Comparison of ENCODE assay signal across 21 mouse cellular contexts in the genomic region with DNA sequence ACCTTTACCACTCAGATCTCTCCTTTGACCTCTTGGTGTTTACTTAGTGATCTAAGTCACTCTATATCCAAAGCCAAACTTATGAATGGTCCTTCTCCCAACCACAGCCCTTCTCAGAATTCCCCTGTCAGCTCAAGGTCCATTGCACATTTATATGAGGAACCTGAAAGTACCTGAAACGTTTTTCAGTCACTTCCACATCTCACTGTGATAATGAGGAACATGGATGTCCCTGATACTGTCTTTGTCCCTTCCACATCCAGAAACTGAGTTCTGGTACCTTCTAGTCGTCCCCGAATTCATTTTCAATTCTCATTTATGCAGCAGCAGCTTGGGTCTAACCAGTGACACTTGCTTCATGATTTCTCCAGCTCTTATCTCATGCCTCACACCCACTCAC. TPM values are rescaled to one million over a fixed set of nuclear protein-coding genes. Genes with fewer than 3 reads are reported as not detected.
"Had no signal": no experiment of that assay in that cellular context is flagged by ENCODE, and none has a peak within 500 bp of the region (broad histone marks: within the 10 kb centered on the region; RNA-seq: fewer than 3 reads in every experiment).

No protein-coding gene starts in this region.

- H3K4me1 ChIP-seq: limb, embryonic 10.5 days; limb, embryonic 13.5 days; midbrain, embryonic 12.5 days; midbrain, embryonic 15.5 days; neural tube, embryonic 12.5 days; neural tube, embryonic 15.5 days; stomach, embryonic 15.5 days had no signal

- H3K4me2 ChIP-seq: limb, embryonic 13.5 days; lung, embryonic 14.5 days; midbrain, embryonic 12.5 days; midbrain, embryonic 15.5 days; neural tube, embryonic 12.5 days; neural tube, embryonic 15.5 days; stomach, embryonic 15.5 days had no signal

- H3K27me3 ChIP-seq: midbrain, embryonic 12.5 days; midbrain, embryonic 15.5 days; neural tube, embryonic 12.5 days; neural tube, embryonic 15.5 days; stomach, embryonic 15.5 days had no signal

- H3K9me3 ChIP-seq: limb, embryonic 10.5 days; limb, embryonic 13.5 days; midbrain, embryonic 12.5 days; midbrain, embryonic 15.5 days; neural tube, embryonic 12.5 days; neural tube, embryonic 15.5 days; stomach, embryonic 15.5 days had no signal

- H3K4me3 ChIP-seq: layer of hippocampus, adult 2 months; limb, embryonic 10.5 days; limb, embryonic 13.5 days; midbrain, embryonic 12.5 days; midbrain, embryonic 15.5 days; neural tube, embryonic 12.5 days; neural tube, embryonic 15.5 days; stomach, embryonic 15.5 days had no signal

- ATAC-seq: intestine, postnatal 0 days; liver, postnatal 0 days; lung, postnatal 0 days; midbrain, embryonic 15.5 days had no signal

- H3K36me3 ChIP-seq: limb, embryonic 10.5 days; limb, embryonic 13.5 days; midbrain, embryonic 12.5 days; midbrain, embryonic 15.5 days; neural tube, embryonic 12.5 days; neural tube, embryonic 15.5 days; stomach, embryonic 15.5 days had no signal

- H3K27ac ChIP-seq: kidney, postnatal 0 days; layer of hippocampus, adult 2 months; limb, embryonic 10.5 days; limb, embryonic 13.5 days; liver, embryonic 14.5 days; macrophage; midbrain, embryonic 12.5 days; midbrain, embryonic 15.5 days; neural tube, embryonic 12.5 days; neural tube, embryonic 15.5 days; stomach, embryonic 15.5 days had no signal

- H3K9ac ChIP-seq: limb, embryonic 13.5 days; liver, embryonic 14.5 days; liver, postnatal 0 days; lung, embryonic 14.5 days; midbrain, embryonic 12.5 days; midbrain, embryonic 15.5 days; neural tube, embryonic 12.5 days; neural tube, embryonic 15.5 days; stomach, embryonic 15.5 days had no signal

- DNase-seq: kidney, adult 2 months; kidney, postnatal 25 days; layer of hippocampus, adult 9-11 months; liver; liver, postnatal 0 days; lung, embryonic 14.5 days; thymus, postnatal 36 days had no signal

RNA-seq across cellular contexts. Expression of a gene that starts 19.6 kb away (rescaled TPM):
- total RNA-seq: megakaryocyte-erythroid progenitor cell, adult 5-6 weeks had no signal
- polyA plus RNA-seq: limb, embryonic 10.5 days had no signal
